Mouse (Mus musculus) adrenal gland, postnatal 14 days (tissue): ENCODE data around the gene Iqgap2. TPM values are rescaled to one million over a fixed set of nuclear protein-coding genes. Genes with fewer than 3 reads are reported as not detected.

Experiments
- DNase-seq: peaks from one replicate; pipeline ENCODE4 v3.0.0; 2021; ENCODE audit warnings: mixed read lengths
- total RNA-seq: library from RNA; stranded (reverse); gene quantifications from 2 replicates; pipeline ENCODE4 v1.2.3, GENCODE M21; 2021

Gene Iqgap2
- total RNA-seq, 1 experiment from 2014 or later = 111 TPM

- no peak for DNase-seq
These were observed 313.6 kb downstream of the Iqgap2 start for GRCm38 (mm10) chr13:95578016-95578697.

Other genes starting within 250 kb of the Iqgap2 start
- 0.38 and 0.48 TPM in 2 replicates for gene F2rl2, start 195.1 kb downstream of the Iqgap2 start, total RNA-seq
- gene Gm20075, start 189.5 kb upstream of the Iqgap2 start, total RNA-seq = 19.3 and 21.0 TPM in 2 replicates
- not detected in 2 replicates for gene Gm17190, start 190.1 kb upstream of the Iqgap2 start, total RNA-seq
- 3.1 and 6.2 TPM in 2 replicates for gene Sv2c, start 240.7 kb upstream of the Iqgap2 start, total RNA-seq